In genomic region chr16:95262706-95263363, GRCm38 (mm10) we compare ENCODE assay signal across 16 mouse cellular contexts. TPM values are rescaled to one million over a fixed set of nuclear protein-coding genes. Genes with fewer than 3 reads are reported as not detected.
DNase-seq lines count a peak whose midpoint lies in the region; ATAC-seq and TF ChIP-seq lines count a peak whose summit lies in the region.
"Had no signal": no experiment of that assay in that cellular context is flagged by ENCODE, and none has a peak within 500 bp of the region (broad histone marks: within the 10 kb centered on the region; RNA-seq: fewer than 3 reads in every experiment).

No protein-coding gene starts in this region.

- H3K9ac ChIP-seq in lung, postnatal 0 days (replicated peaks; ENCODE audit: low read depth), result no peak overlapping the region
- H3K9ac ChIP-seq in limb, embryonic 12.5 days (replicated peaks), result no peak overlapping the region
- H3K9ac ChIP-seq: liver, postnatal 0 days; midbrain, embryonic 12.5 days; neural tube, embryonic 12.5 days had no signal

- intact Hi-C loops in heart, postnatal 10 days (cut with DNase I), result no loop called here

- TF ChIP-seq EP300 in lung, postnatal 0 days (IDR thresholded peaks at IDR 0.05), result 0 out of 2 replicates have a peak, but pooled peaks have one; percentile 4

- no peak for TF ChIP-seq CTCF in lung, postnatal 0 days (IDR thresholded peaks at IDR 0.05)

- no peak for ATAC-seq in lung, postnatal 0 days
- no peak for ATAC-seq in limb, embryonic 12.5 days (ENCODE audit: insufficient number of reproducible peaks, insufficient read depth, low FRiP score, low TSS enrichment, low read depth)
- ATAC-seq: forebrain, embryonic 16.5 days; liver, postnatal 0 days had no signal

- WGBS in lung, postnatal 0 days, result 60% methylated on average over 15 of the region's 15 CpGs
- 58% methylated on average over 15 of the region's 15 CpGs for WGBS in limb, embryonic 12.5 days

- H3K27me3 ChIP-seq in lung, postnatal 0 days (replicated peaks; ENCODE audit: insufficient read depth, low read length), result no peaks in the 10 kb centered on the region
- peaks cover 12% of the 10 kb centered on the region; the same call in 1 of the 2 replicates for H3K27me3 ChIP-seq in limb, embryonic 12.5 days
- H3K27me3 ChIP-seq: midbrain, embryonic 12.5 days; neural tube, embryonic 12.5 days had no signal

- H3K4me2 ChIP-seq in lung, postnatal 0 days (replicated peaks; ENCODE audit: low read depth, low read length), result 0 out of 2 replicates have a peak overlapping the region, but pooled peaks have one; percentile 8
- no peak overlapping the region for H3K4me2 ChIP-seq in limb, embryonic 12.5 days
- H3K4me2 ChIP-seq: midbrain, embryonic 12.5 days; neural tube, embryonic 12.5 days had no signal

- H3K4me3 ChIP-seq in lung, postnatal 0 days (ENCODE audit: low read depth, low read length), result no peak overlapping the region
- H3K4me3 ChIP-seq in limb, embryonic 12.5 days (replicated peaks), result no peak overlapping the region
- H3K4me3 ChIP-seq: midbrain, embryonic 12.5 days; neural tube, embryonic 12.5 days had no signal

- peak; percentile 44 for DNase-seq in lung, postnatal 0 days (ENCODE audit: low spot score)
- DNase-seq in lung, postnatal 25 days (ENCODE audit: low spot score), result no peak
- DNase-seq in brain, adult 2 months (ENCODE audit: low read depth, low spot score), result peak; percentile 36
- peak; percentile 27 to 47 for DNase-seq in thymus, postnatal 36 days
- DNase-seq in layer of hippocampus, postnatal 25 days (ENCODE audit: extremely low spot score in 1 of 2, low spot score in 1 of 2), result no peak
- no peak for DNase-seq in heart, postnatal 10 days
- DNase-seq: adrenal gland, postnatal 25 days; cerebellum, adult 11-12 months; heart, postnatal 36 days; layer of hippocampus, adult 9-11 months; liver, postnatal 0 days; retina, postnatal 1 day had no signal

- H3K27ac ChIP-seq in lung, postnatal 0 days (ENCODE audit: low read length), result peak overlapping the region; percentile 44; the same call in 1 of the 2 replicates
- peak overlapping the region; percentile 56; the same call in 1 of the 2 replicates for H3K27ac ChIP-seq in limb, embryonic 12.5 days
- H3K27ac ChIP-seq: midbrain, embryonic 12.5 days; neural tube, embryonic 12.5 days had no signal

- no peaks in the 10 kb centered on the region for H3K36me3 ChIP-seq in lung, postnatal 0 days (ENCODE audit: insufficient read depth, low read length)
- H3K36me3 ChIP-seq in limb, embryonic 12.5 days, result no peaks in the 10 kb centered on the region
- H3K36me3 ChIP-seq: midbrain, embryonic 12.5 days; neural tube, embryonic 12.5 days had no signal

- H3K9me3 ChIP-seq in lung, postnatal 0 days (ENCODE audit: low read length), result no peaks in the 10 kb centered on the region
- H3K9me3 ChIP-seq in limb, embryonic 12.5 days, result no peaks in the 10 kb centered on the region
- H3K9me3 ChIP-seq: midbrain, embryonic 12.5 days; neural tube, embryonic 12.5 days had no signal

- H3K4me1 ChIP-seq in lung, postnatal 0 days (ENCODE audit: insufficient read depth, low read depth, low read length), result peaks cover 5% of the 10 kb centered on the region; the same call in 1 of the 2 replicates
- H3K4me1 ChIP-seq in limb, embryonic 12.5 days (replicated peaks), result peaks cover 48% of the 10 kb centered on the region
- H3K4me1 ChIP-seq: midbrain, embryonic 12.5 days had no signal

RNA-seq across cellular contexts. Expression of gene Kcnj15, which starts 5.5 kb away (rescaled TPM):
- 11.5 and 15.8 TPM in 2 replicates for polyA plus RNA-seq in lung, postnatal 0 days (2015; fragmentation: Nextera tagmentation; extraction: Ambion mirVana)
- 0.45 and 0.53 TPM in 2 replicates for polyA plus RNA-seq in limb, embryonic 12.5 days (2016; fragmentation: Nextera tagmentation; extraction: Ambion mirVana)
- under 1 TPM in 1 of 2 experiments, not detected in 1; 0.15 TPM for total RNA-seq in layer of hippocampus, postnatal 25 days (2021)
- 1 to 10 TPM; 2.3 to 3.6 TPM for total RNA-seq in heart, postnatal 10 days (2021)
- polyA plus RNA-seq: forebrain, embryonic 16.5 days had no signal

Comparison
In these comparisons a context has a peak if more than half of its experiments do, and no peak if none do; other contexts are left out.
1. DNase-seq: peak in lung, postnatal 0 days (single experiment), brain, adult 2 months (single experiment) and thymus, postnatal 36 days (2 of 2); none in lung, postnatal 25 days (single experiment), layer of hippocampus, postnatal 25 days (0 of 2) and heart, postnatal 10 days (0 of 2).